Mouse (Mus musculus) bone marrow, adult 2 months (tissue): ENCODE measurements around the gene Atp6v0d1.

Experiments
- CTCF ChIP-seq: fragments of 200-500 bp; IDR thresholded peaks from 2 replicates; pipeline ENCODE4 v1.5.1; 2011; ENCODE audit warnings: low read length, control low read depth; ENCODE audit not compliant: control insufficient read depth, insufficient read depth
- POLR2A ChIP-seq: fragments of 200-500 bp; IDR thresholded peaks from 2 replicates; pipeline ENCODE4 v1.6.1; 2011; ENCODE audit warnings: low read depth, mild to moderate bottlenecking, control low read depth, low read length, borderline replicate concordance; ENCODE audit not compliant: control insufficient read depth

- TF ChIP-seq POLR2A (no peak), CTCF (no peak)
These were observed 51.2 kb downstream of the Atp6v0d1 start for GRCm38 (mm10) chr8:105514656-105515055.
